Mouse (Mus musculus): Measurements from ENCODE around the gene Slc25a42.
A peak's percentile ranks its signal among the peaks of the same experiment; 100 is the strongest.

The Slc25a42 gene

DNA sequence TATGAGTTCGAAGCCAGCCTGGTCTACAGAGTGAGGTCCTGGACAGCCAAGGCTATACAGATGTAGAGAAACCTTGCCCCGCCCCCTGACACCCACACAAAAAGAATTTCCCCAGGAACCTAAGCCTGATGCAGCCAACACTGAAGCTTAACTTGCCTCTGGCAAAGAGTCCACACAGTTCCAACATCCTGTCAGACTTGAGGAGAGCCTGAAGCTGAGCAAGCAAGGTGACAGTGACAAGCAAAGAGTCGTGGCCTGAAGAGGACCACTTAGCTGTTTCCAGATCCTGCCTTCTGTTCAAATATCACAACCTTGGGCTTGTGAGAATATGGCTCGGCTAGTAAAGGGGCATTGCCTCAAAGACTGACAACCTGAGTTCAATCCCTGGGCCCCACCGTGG is 3.0 kb upstream of the Slc25a42 start:
- DNase-seq (ENCODE audit: low spot score in 2 of 2): no peak

- no peak for DNase-seq (ENCODE audit: low spot score in 2 of 2)
These were observed 2.3 kb upstream of the Slc25a42 start for GRCm38 (mm10) chr8:70214411-70214810.

DNA sequence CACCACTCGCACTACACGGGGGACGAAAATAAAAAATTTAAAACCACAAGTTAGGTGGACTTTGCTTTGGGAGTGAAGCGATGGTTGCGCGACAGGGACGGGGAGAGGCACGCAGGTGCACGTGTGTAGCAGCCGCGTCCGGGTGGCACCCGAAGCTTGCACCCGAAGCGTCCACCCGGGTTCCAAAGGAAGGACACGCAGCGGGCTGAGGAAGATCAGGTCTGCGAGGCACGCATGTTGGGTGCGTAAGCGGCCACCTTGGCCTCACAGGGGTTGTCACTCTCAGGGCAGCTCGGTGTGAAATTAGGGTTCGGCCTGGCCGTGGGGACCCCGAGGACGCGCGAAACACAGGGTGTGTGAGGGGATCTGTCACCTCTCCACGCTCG is 386 bp downstream of the Slc25a42 start:
- peak; percentile 43 to 53 for DNase-seq (ENCODE audit: low spot score in 2 of 2)

GRCm38 (mm10) chr8:70211275-70211674 is 830 bp downstream of the Slc25a42 start:
- no peak for DNase-seq (ENCODE audit: low spot score in 2 of 2)

DNA sequence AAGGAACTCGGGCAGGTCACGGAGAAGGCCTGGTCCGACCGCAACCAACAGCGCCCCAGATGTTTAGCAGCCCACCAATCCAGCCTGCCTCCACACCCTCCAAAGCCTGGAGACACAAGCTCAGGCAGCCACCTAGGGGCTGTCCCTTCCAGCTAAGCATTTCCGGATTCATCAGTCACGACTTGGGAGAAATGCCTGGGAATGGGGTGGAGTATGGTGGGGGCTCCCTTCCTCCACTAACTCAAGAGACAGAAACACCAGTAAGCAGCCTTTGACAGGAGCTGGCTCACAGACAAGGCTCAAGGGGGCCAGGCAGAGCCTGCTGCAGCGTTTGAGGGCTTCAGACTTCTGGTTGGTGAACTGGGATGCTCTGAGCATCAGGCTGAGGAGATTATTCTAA is 1.6 kb downstream of the Slc25a42 start:
- peak; percentile 41 to 53 for DNase-seq (ENCODE audit: low spot score in 2 of 2)

DNA sequence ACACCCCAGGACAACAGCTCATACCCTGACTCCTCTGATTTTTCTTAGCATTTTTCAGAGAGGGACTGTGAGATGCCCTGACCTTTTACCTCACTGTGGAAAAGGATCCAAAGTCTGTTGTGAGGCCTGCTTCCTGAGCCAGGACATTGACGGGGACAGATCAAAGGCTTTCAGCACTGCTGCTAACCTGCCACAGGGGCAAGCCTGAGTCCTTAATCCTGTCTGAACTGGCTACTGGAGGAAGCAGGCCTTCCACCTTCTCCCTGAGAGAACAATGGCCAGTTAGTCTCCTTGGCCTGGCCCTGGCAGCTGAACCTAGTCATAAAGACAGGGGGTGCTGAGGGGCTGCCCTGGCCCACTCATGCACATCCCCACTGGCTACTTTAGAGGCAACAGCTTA is 4.0 kb downstream of the Slc25a42 start:
- no peak for DNase-seq (ENCODE audit: low spot score in 2 of 2)

- no peak for DNase-seq (ENCODE audit: low spot score in 2 of 2)
These were observed 7.3 kb downstream of the Slc25a42 start for GRCm38 (mm10) chr8:70204757-70205156.

DNA sequence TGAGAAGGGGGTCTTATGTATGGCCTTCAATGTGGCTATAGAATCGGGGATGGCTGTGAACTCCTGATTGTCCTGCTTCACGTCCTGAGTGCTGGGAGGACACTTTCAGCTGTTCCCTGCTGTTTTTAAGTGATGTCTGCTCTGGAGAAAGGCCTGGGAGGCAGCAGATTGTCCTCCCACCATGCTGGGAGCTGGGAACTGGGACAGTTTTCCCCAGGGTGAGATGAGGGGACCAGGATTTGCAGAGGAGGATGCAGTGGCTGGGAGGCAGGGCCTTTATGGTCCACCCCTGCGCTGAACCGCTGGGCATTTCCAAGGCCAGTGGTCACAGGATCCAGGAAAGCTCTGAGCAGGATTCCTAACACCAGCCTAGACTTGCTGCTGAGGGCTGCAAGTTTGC is 9.0 kb downstream of the Slc25a42 start:
- DNase-seq (ENCODE audit: low spot score in 2 of 2): no peak

DNA sequence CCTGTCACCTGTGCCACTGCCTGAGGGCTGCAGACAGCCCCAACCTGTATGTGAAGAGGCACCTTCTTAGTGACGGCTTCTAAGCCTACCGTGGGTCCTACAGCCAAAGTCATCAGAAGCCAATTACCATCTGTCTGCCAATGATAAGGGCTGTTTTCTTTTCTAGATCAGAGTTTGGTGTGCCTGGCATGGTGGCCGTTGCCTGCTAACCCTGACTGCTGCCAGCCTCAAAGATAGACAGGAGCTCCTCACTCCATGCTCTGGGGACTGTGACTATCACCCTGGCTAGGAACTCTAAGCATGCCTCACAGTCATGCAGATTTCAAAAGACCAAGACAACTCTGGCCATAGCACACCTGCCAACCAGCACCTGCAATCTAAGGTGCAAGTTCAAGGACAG is 10.7 kb downstream of the Slc25a42 start:
- DNase-seq (ENCODE audit: low spot score in 2 of 2): no peak

DNA sequence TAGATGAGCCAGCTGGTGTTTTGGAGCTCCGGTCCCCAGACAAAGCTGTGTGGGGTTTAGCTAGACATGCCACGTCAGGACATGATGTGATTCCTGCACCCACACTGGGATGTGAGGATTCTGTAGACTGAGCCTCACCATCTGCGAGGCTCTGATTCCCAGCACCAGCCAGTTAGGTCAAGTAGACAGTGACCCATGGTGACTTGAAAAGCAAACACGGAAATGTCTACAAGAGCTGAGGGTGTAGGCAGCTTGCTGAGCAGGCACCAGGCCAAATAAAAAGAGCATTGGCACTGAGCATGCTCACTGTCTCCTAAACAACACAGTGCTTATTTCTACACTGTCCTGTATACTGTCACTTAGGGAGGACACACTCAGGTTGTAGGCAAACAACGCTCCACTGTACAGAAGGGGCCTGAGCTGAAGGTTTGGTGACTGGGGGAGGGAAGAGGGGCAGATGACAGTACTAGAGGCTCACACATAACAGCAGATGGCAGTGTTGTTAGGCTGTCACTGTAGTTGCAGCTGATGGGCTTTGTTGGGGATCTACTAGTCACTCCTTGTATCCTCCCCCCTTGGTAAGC is 11.9 kb downstream of the Slc25a42 start:
- peak; percentile 48 to 54 for DNase-seq (ENCODE audit: low spot score in 2 of 2)

GRCm38 (mm10) chr8:70197603-70198002 is 14.5 kb downstream of the Slc25a42 start:
- DNase-seq (ENCODE audit: low spot score in 2 of 2): no peak

GRCm38 (mm10) chr8:70195762-70196161 is 16.3 kb downstream of the Slc25a42 start:
- no peak for DNase-seq (ENCODE audit: low spot score in 2 of 2)

DNA sequence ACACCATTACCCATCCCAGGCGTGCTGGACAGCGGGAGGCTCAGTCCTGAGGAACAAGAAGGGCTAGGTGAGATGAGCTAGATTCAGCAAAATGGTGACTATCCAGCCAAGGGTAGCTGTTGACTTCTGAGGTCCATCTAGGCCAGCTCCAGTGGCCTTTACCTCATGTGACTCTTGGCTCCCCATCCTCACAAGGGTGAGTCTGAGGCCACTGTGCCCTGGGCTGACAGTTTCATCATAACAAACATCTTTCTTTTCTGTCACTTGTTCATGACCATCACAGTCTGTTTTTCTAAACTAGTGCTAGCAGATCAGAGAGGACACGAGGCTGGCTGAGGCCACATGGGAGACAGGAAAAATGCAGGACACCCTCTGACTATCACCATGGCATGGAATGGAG is 17.9 kb downstream of the Slc25a42 start:
- no peak for DNase-seq (ENCODE audit: low spot score in 2 of 2)

DNA sequence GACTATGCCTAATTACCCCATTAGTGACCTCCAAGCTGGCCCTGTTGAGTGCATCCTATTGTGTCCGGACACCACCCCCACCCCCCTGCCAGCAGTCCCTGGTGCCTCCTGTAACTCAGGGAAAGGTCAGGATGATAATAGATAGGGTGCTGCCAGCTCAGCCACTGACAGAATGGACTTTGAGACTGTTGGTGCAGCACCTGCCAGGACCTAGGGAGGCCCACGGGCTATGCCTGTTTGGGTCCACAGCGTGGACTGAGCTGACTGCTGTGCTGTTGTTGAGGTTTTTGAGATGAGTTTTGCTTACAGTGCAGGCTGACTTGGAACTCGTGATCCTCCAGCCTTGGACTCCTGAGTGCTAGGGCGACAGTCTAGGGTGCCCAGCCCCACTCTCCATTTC is 18.9 kb downstream of the Slc25a42 start:
- no peak for DNase-seq (ENCODE audit: low spot score in 2 of 2)

DNA sequence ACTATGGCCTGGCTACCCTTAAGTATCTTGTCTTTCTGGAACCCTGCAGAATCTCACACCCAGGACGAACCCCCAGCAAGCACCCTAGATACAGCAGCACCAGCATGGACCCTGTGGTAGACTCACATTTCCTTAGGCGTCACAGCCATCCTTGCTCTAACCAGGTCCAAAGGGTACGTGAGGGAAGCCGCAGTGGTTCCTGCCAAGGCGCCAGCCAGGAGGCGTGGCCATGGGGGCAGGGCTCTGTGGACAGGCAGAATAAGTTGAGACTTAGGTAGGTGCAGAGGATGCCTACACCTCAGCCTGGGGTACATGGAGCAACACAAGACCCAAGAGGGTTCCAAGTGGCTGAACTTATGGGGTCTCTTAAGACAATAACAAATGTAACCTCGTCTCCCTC is 23.4 kb downstream of the Slc25a42 start:
- DNase-seq (ENCODE audit: low spot score in 2 of 2): no peak

- DNase-seq (ENCODE audit: low spot score in 2 of 2): no peak
These were observed 28.9 kb downstream of the Slc25a42 start for GRCm38 (mm10) chr8:70183194-70183593.

- DNase-seq (ENCODE audit: low spot score in 2 of 2): no peak
These were observed 30.2 kb downstream of the Slc25a42 start for GRCm38 (mm10) chr8:70181903-70182252.

DNA sequence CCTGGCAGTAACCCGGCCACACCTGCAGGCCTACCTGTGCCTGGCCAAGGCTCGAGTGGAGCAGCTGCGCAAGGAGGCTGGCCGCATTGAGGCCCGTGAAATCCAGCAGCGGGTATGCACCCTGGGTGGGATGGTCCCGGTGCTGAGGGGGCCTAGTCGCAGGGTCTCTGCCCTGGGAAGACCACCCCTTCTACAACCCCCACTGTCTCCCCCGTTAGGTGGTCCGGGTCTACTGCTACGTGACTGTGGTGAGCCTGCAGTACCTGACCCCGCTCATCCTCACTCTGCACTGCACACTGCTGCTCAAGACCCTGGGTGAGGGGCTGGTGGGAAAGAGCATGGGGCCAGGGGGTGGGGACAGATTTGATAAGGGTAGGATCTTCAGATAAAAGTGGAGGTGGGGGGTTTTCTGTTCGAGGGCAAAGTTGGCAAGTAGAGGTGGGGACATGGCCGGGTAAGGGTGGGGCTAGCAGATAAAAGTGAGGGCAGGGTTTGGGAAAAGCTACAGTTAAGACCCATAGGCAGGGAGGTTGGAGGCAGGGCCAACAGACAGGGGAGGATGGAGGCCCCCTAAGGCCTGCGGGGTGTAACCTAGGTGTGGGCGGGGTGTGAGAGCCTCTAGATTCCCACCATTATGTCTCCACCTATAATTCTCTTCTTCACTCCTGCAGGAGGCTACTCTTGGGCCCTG is 30.7 kb downstream of the Slc25a42 start:
- no peak for DNase-seq (ENCODE audit: low spot score in 2 of 2)

DNA sequence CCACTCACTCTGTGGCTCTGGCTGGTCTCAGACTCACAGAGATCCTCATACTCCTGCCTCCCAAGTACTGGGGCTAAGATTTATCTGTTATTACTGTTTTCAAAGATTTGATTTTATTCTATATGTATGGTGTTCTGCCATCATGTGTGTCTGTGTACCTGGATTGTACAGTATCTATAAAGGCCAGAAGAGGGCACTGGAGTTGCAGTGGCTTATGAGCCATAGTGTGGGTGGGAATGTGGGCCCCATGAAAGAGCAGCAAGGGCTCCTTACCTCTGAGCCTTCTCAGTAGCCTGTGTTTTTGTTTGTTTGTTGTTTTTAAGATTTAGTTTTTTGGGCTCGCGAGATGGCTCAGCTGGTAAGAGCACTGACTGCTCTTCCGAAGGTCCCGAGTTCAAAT is 33.0 kb downstream of the Slc25a42 start:
- no peak for DNase-seq (ENCODE audit: low spot score in 2 of 2)

DNA sequence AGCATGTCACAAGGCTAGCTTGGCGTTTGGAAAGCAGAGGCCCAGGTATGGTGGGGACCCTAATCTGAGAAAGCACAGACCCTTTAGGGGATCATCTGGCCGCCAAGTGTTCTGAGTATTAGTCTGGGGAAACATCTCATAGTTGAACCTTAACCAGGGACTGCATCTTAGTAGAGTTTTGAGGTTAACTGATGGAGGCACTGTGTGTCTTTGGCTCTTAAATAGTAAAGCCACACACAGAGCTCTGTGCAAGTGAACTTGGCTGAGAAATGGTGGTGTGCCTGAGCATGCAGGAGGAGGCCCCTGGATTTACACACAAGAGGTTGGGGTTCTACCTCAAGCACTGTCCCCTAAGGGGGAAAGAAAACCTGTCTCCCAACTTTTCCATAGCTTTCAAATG is 33.9 kb downstream of the Slc25a42 start:
- DNase-seq (ENCODE audit: low spot score in 2 of 2): no peak

GRCm38 (mm10) chr8:70174079-70174478 is 38.0 kb downstream of the Slc25a42 start:
- no peak for DNase-seq (ENCODE audit: low spot score in 2 of 2)

GRCm38 (mm10) chr8:70173320-70173719 is 38.8 kb downstream of the Slc25a42 start:
- no peak for DNase-seq (ENCODE audit: low spot score in 2 of 2)

GRCm38 (mm10) chr8:70172043-70172681 is 39.9 kb downstream of the Slc25a42 start, which contains the start of gene Tmem161a:
TSS of gene Tmem161a (plus strand) at chr8:70172356.
- peak; percentile 94 to 95 for DNase-seq (ENCODE audit: low spot score in 2 of 2)

All from right cerebral cortex, adult 2 months (tissue).